Mouse (Mus musculus) gastrocnemius, adult 18-20 months (tissue): ENCODE measurements around the gene Gphn. TPM values are rescaled to one million over a fixed set of nuclear protein-coding genes. Genes with fewer than 3 reads are reported as not detected.
A peak's percentile ranks its signal among the peaks of the same experiment; 100 is the strongest.

Experiments used
- DNase-seq: peaks from one replicate; pipeline ENCODE4 v3.0.0; 2021; ENCODE audit warnings: low spot score
- long read RNA-seq, 2 experiments: library from polyadenylated mRNA; stranded (forward); transcript quantifications; one replicate each; pipeline ENCODE4 v2.0.0; 2021
- total RNA-seq, 2 experiments: library from RNA; stranded (reverse); gene quantifications; 2 replicates each; pipeline ENCODE4 v1.2.3; 2021

Gene Gphn
- 10 to 100 TPM; 33.5 to 34.2 TPM for total RNA-seq
- long read RNA-seq, experiment 1, transcript Gphn-202 (23 exons, 3,300 nt) = major isoform, 42 of 80 reads
- long read RNA-seq, experiment 1, partial matches to known transcripts = 6 of 80 reads
- long read RNA-seq, experiment 1, other reads (novel, unspliced or antisense) = 32 of 80 reads
- long read RNA-seq, experiment 2, transcript Gphn-202 (23 exons, 3,300 nt) = major isoform, 42 of 61 reads
- long read RNA-seq, experiment 2, partial matches to known transcripts = 9 of 61 reads
- long read RNA-seq, experiment 2, other reads (novel, unspliced or antisense) = 9 of 61 reads

GRCm38 (mm10) chr12:78225707-78226518 is at the start of gene Gphn:
Gene Gphn, plus strand, starts transcription at chr12:78226379.
- DNase-seq = peak; percentile 89

- no peak for DNase-seq
Measured at GRCm38 (mm10) chr12:78181452-78181851, 44.7 kb upstream of the Gphn start.

GRCm38 (mm10) chr12:78193942-78194341 is 32.2 kb upstream of the Gphn start, which contains the start of gene Gm6657:
Gene Gm6657, plus strand, starts transcription at chr12:78194242.
- DNase-seq = no peak

GRCm38 (mm10) chr12:78195368-78195767 is 30.8 kb upstream of the Gphn start:
- no peak for DNase-seq

- no peak for DNase-seq
Measured at GRCm38 (mm10) chr12:78203646-78204045, 22.5 kb upstream of the Gphn start.

GRCm38 (mm10) chr12:78205915-78206570 is 20.1 kb upstream of the Gphn start:
- peak; percentile 58 for DNase-seq

- DNase-seq = no peak
Measured at GRCm38 (mm10) chr12:78206571-78206960, 19.6 kb upstream of the Gphn start.

GRCm38 (mm10) chr12:78209856-78210255 is 16.3 kb upstream of the Gphn start:
- DNase-seq = no peak

GRCm38 (mm10) chr12:78215490-78215889 is 10.7 kb upstream of the Gphn start:
- no peak for DNase-seq

GRCm38 (mm10) chr12:78219191-78219825 is 6.9 kb upstream of the Gphn start:
- DNase-seq = no peak

GRCm38 (mm10) chr12:78226519-78226875 is 318 bp downstream of the Gphn start:
- DNase-seq = peak; percentile 83

- peak; percentile 41 for DNase-seq
Measured at GRCm38 (mm10) chr12:78227021-78227932, 1.1 kb downstream of the Gphn start.

GRCm38 (mm10) chr12:78228139-78228538 is 2.0 kb downstream of the Gphn start:
- DNase-seq = no peak

- no peak for DNase-seq
Measured at GRCm38 (mm10) chr12:78232560-78232959, 6.4 kb downstream of the Gphn start.

- DNase-seq = no peak
Measured at GRCm38 (mm10) chr12:78248366-78248765, 22.2 kb downstream of the Gphn start.

- DNase-seq = peak; percentile 39
Measured at GRCm38 (mm10) chr12:78249151-78249550, 23.0 kb downstream of the Gphn start.

GRCm38 (mm10) chr12:78277386-78277785 is 51.2 kb downstream of the Gphn start:
- no peak for DNase-seq

GRCm38 (mm10) chr12:78290384-78290783 is 64.2 kb downstream of the Gphn start:
- DNase-seq = no peak

GRCm38 (mm10) chr12:78298824-78299398 is 72.7 kb downstream of the Gphn start:
- no peak for DNase-seq

- peak; percentile 6 for DNase-seq
Measured at GRCm38 (mm10) chr12:78315106-78315505, 88.9 kb downstream of the Gphn start.
